Mouse (Mus musculus) heart, adult 2 months (tissue): Measurements from ENCODE around the gene Anxa11. TPM values are rescaled to one million over a fixed set of nuclear protein-coding genes. Genes with fewer than 3 reads are reported as not detected.
"Not testable (repeated sequence)": the region's sequence is repeated elsewhere in the genome, so short reads cannot be mapped to it uniquely, and the experiment has no call there.

ENCODE experiments used
- DNase-seq, 2 experiments: peaks; one replicate each; pipeline ENCODE4 v3.0.0; 2021
- H3K27ac ChIP-seq: fragments of 200-600 bp; 2 replicates; pipeline ENCODE4 v1.8.1; 2022
- H3K27me3 ChIP-seq: fragments of 200-500 bp; 2 replicates; pipeline ENCODE4 v1.6.1; 2012; ENCODE audit warnings: mild to moderate bottlenecking, low read length, inconsistent platforms, mixed read lengths; ENCODE audit not compliant: control insufficient read depth, insufficient read depth
- H3K36me3 ChIP-seq: fragments of 200-500 bp; 2 replicates; pipeline ENCODE4 v1.6.1; 2012; ENCODE audit warnings: low read length, inconsistent platforms; ENCODE audit not compliant: control insufficient read depth, insufficient read depth
- H3K4me1 ChIP-seq: fragments of 200-500 bp; 2 replicates; pipeline ENCODE4 v1.6.1; 2011; ENCODE audit warnings: low read length; ENCODE audit not compliant: control insufficient read depth, insufficient read depth
- H3K4me3 ChIP-seq: fragments of 200-600 bp; 2 replicates; pipeline ENCODE4 v1.8.1; 2022
- H3K79me2 ChIP-seq: fragments of 200-500 bp; replicated peaks from 2 replicates; pipeline ENCODE4 v1.6.1; 2012; ENCODE audit warnings: mild to moderate bottlenecking, inconsistent platforms, low read length, moderate library complexity, mixed read lengths; ENCODE audit not compliant: control insufficient read depth, insufficient read depth
- H3K9ac ChIP-seq: fragments of 200-500 bp; 2 replicates; pipeline ENCODE4 v1.6.1; 2012; ENCODE audit warnings: low read depth, mild to moderate bottlenecking, control low read depth, inconsistent platforms, low read length, mixed read lengths
- CTCF ChIP-seq: fragments of 200-600 bp; IDR thresholded peaks from 2 replicates; pipeline ENCODE4 v1.8.1; 2022; ENCODE audit warnings: antibody characterized with exemption, mild to moderate bottlenecking, moderate library complexity
- EP300 ChIP-seq: fragments of 200-500 bp; IDR thresholded peaks from 2 replicates; pipeline ENCODE4 v1.6.1; 2011; ENCODE audit warnings: low read depth, low read length, control low read depth; ENCODE audit not compliant: insufficient read depth
- POLR2A ChIP-seq: fragments of 200-500 bp; IDR thresholded peaks from 2 replicates; pipeline ENCODE4 v1.6.1; 2011; ENCODE audit warnings: mild to moderate bottlenecking, low read depth, low read length, control low read depth; ENCODE audit not compliant: insufficient read depth
- WGBS: fragments of 180-500 bp; shearing (Covaris S2); methylation state at CpG from one replicate; pipeline ENCODE4 v1.1.7; 2018; 5-methylcytosine and 5-hydroxymethylcytosine counted together
- intact Hi-C: fragments of 180-260 bp; cut with DNase I; formaldehyde crosslinking; loops from one replicate; pipeline ENCODE4 v1.15.1; 2025
- polyA plus RNA-seq: library from polyadenylated mRNA; depleted of rRNA; stranded (reverse); fragments of >200 nt; gene quantifications from 2 replicates; pipeline ENCODE4 v1.2.3, GENCODE M21; 2012
- total RNA-seq, 2 experiments: library from RNA; stranded (reverse); gene quantifications; 2 replicates each; pipeline ENCODE4 v1.2.3; 2021

Anxa11 gene
- total and polyA plus RNA-seq, 3 experiments: 74.0 to 82.4 (median 77.9) TPM

DNA sequence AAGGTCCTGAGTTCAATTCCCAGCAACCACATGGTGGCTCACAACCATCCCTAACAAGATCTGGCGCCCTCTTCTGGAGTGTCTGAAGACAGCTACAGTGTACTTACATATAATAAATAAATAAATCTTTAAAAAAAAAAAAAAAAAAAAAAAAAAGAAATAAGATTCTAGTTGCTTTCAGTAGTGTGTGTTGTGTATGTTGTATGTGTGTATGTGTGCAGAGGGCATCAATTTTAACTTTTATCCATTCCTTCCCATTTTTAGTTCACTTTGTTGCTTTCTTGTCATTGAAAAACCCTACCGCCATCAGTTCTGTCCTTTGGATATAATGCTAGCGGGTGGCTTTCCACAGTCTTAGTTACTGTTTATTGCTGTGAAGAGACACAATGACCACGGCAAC lies 6.8 kb downstream of the Anxa11 start:
- H3K27me3 ChIP-seq, H3K4me3 ChIP-seq, intact Hi-C loops, DNase-seq, H3K36me3 ChIP-seq, H3K27ac ChIP-seq, H3K79me2 ChIP-seq, H3K9ac ChIP-seq: not testable (repeated sequence)
- 0 out of 2 replicates have a peak, but pooled peaks have one; percentile 4 for TF ChIP-seq CTCF
- WGBS: 84% methylated on average over 3 of the region's 4 CpGs
- H3K4me1 ChIP-seq: peaks cover 25% of the 10 kb centered on the region

- 96% methylated on average over 2 of the region's 2 CpGs for WGBS
- H3K9ac ChIP-seq: no peak overlapping the region
- H3K27me3 ChIP-seq: no peaks in the 10 kb centered on the region
- intact Hi-C loops: no loop called here
- H3K4me1 ChIP-seq: peaks cover 31% of the 10 kb centered on the region
- no peak for TF ChIP-seq CTCF
- no peak for TF ChIP-seq POLR2A
- TF ChIP-seq EP300: no peak
- peaks cover 1% of the 10 kb centered on the region for H3K79me2 ChIP-seq
- no peak overlapping the region for H3K4me3 ChIP-seq
- H3K36me3 ChIP-seq: no peaks in the 10 kb centered on the region
- no peak for DNase-seq
- H3K27ac ChIP-seq: no peak overlapping the region
These were observed 8.5 kb downstream of the Anxa11 start for GRCm38 (mm10) chr14:25850433-25850832.

GRCm38 (mm10) chr14:25851189-25851588 lies 9.2 kb downstream of the Anxa11 start:
- Histone ChIP-seq H3K27me3 (no peaks in the 10 kb centered on the region), H3K36me3 (no peaks in the 10 kb centered on the region; the same call in 1 of the 2 replicates), H3K4me3 (no peak overlapping the region), H3K79me2 (peaks cover 2% of the 10 kb centered on the region), H3K4me1 (peaks cover 31% of the 10 kb centered on the region), H3K27ac (no peak overlapping the region), H3K9ac (no peak overlapping the region)
- DNase-seq: peak in 1 of 2 experiments; percentile 17
- intact Hi-C loops: no loop called here
- no peak for TF ChIP-seq CTCF
- TF ChIP-seq POLR2A: no peak
- TF ChIP-seq EP300: no peak
- 32% methylated on average over 6 of the region's 6 CpGs for WGBS

GRCm38 (mm10) chr14:25852121-25852561 lies 10.2 kb downstream of the Anxa11 start:
- DNase-seq: no peak
- Histone ChIP-seq H3K36me3 (no peaks in the 10 kb centered on the region; the same call in 1 of the 2 replicates), H3K4me3 (no peak overlapping the region), H3K4me1 (peaks cover 33% of the 10 kb centered on the region), H3K27me3 (no peaks in the 10 kb centered on the region), H3K79me2 (peaks cover 4% of the 10 kb centered on the region), H3K27ac (no peak overlapping the region), H3K9ac (no peak overlapping the region)
- intact Hi-C loops: no loop called here
- TF ChIP-seq CTCF: no peak
- no peak for TF ChIP-seq POLR2A
- TF ChIP-seq EP300: no peak
- WGBS: 82% methylated on average over 11 of the region's 11 CpGs

DNA sequence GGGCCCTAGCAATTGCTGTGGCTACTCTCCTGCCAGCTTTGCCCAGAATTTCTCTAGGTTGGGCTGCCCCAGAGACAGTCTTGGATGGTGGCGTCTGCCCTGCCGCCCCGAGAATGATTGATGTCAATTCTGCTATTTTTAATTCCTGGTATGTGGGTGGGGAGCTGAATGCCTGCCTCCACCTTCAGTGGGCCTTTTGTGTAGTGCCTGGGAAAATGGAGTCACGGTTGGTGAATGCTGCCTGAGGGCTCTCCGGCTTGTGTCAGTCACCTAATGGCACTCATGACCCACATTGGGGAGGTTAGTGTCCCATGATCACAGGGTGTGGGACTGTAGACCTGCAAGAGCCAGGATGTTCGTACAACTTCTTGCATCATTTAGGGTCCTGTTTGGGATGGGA lies 11.3 kb downstream of the Anxa11 start:
- no peak for DNase-seq
- H3K27ac ChIP-seq: no peak overlapping the region; the same call in 1 of the 2 replicates
- no peak overlapping the region for H3K4me3 ChIP-seq
- H3K9ac ChIP-seq: no peak overlapping the region
- TF ChIP-seq POLR2A (no peak), EP300 (no peak), CTCF (no peak)
- peaks cover 40% of the 10 kb centered on the region for H3K4me1 ChIP-seq
- H3K36me3 ChIP-seq: no peaks in the 10 kb centered on the region; the same call in 1 of the 2 replicates
- intact Hi-C loops: no loop called here
- peaks cover 4% of the 10 kb centered on the region for H3K79me2 ChIP-seq
- whole genome bisulfite sequencing: 66% methylated on average over 6 of the region's 6 CpGs
- H3K27me3 ChIP-seq: no peaks in the 10 kb centered on the region

DNA sequence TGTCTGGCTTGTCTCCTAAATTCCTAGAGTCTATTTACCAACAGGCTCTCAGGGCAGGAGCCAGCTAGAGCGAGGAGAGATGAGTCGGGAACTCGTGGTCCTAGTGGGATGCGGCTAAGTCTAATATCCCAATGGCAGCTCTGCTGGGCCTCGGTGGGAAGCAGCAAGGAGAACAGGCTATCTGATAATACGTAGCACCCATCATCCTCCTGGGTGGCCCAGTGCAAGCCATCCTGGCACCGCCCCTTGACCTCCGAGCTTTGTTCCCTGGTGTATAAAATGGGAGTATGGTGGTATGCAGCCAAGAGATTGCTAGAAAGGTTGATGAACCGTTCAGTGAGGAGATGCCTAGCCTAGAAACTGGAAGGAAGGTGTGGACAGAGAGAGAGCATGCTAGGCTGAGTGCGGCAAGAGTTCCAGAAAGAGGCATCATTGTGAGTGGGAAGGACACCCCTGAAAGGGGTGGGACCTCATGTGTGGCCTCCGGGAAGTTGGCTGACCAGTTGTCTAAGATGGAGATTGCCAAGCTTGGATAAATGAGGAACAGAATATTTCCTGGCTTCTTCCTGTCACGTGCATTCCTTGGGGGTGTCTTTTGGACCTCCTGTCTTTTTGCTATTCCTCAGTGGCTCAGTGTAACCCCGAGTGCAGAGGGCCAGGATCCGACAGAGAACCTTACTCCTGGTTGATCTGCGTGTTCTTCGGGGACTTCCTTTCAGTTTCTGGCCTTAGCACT lies 11.9 kb downstream of the Anxa11 start:
- DNase-seq: no peak
- Histone ChIP-seq H3K4me1 (peaks cover 40% of the 10 kb centered on the region), H3K36me3 (no peaks in the 10 kb centered on the region; the same call in 1 of the 2 replicates), H3K27ac (peak overlapping the region; percentile 7; the same call in 1 of the 2 replicates), H3K79me2 (peaks cover 4% of the 10 kb centered on the region), H3K9ac (no peak overlapping the region), H3K27me3 (no peaks in the 10 kb centered on the region), H3K4me3 (no peak overlapping the region)
- 74% methylated on average over 16 of the region's 16 CpGs for whole genome bisulfite sequencing
- no peak for TF ChIP-seq POLR2A
- TF ChIP-seq CTCF: no peak
- TF ChIP-seq EP300: no peak
- intact Hi-C loops: no loop called here
